Mouse (Mus musculus) retina, embryonic 14.5 days (tissue): Measurements from ENCODE around the gene Fra10ac1.

Experiments
- DNase-seq: peaks from one replicate; pipeline ENCODE4 v3.0.0-alpha.2; 2015; ENCODE audit warnings: low spot score

Gene Fra10ac1

GRCm38 (mm10) chr19:38232087-38232486 is 8.1 kb upstream of the Fra10ac1 start:
- DNase-seq = no peak

GRCm38 (mm10) chr19:38228699-38229098 is 4.7 kb upstream of the Fra10ac1 start:
- DNase-seq = no peak

- peak; percentile 37 for DNase-seq
These were observed 717 bp upstream of the Fra10ac1 start for GRCm38 (mm10) chr19:38224685-38225060.

- DNase-seq = peak; percentile 6
These were observed 526 bp downstream of the Fra10ac1 start for GRCm38 (mm10) chr19:38223356-38223904.

- DNase-seq = no peak
These were observed 6.3 kb downstream of the Fra10ac1 start for GRCm38 (mm10) chr19:38217696-38218095.

- DNase-seq = peak; percentile 44
These were observed 17.3 kb downstream of the Fra10ac1 start for GRCm38 (mm10) chr19:38206669-38207068.

- DNase-seq = peak; percentile 34
These were observed 25.2 kb downstream of the Fra10ac1 start for GRCm38 (mm10) chr19:38198731-38199130.

GRCm38 (mm10) chr19:38195245-38195644 is 28.7 kb downstream of the Fra10ac1 start:
- DNase-seq = no peak

- DNase-seq = no peak
These were observed 32.5 kb downstream of the Fra10ac1 start for GRCm38 (mm10) chr19:38191446-38191845.

- no peak for DNase-seq
These were observed 33.4 kb downstream of the Fra10ac1 start for GRCm38 (mm10) chr19:38190606-38191005.

GRCm38 (mm10) chr19:38187345-38187680 is 36.6 kb downstream of the Fra10ac1 start:
- DNase-seq = no peak

- DNase-seq = no peak
These were observed 37.2 kb downstream of the Fra10ac1 start for GRCm38 (mm10) chr19:38186631-38187344.

GRCm38 (mm10) chr19:38179675-38180074 is 44.3 kb downstream of the Fra10ac1 start:
- no peak for DNase-seq

GRCm38 (mm10) chr19:38164633-38165032 is 59.3 kb downstream of the Fra10ac1 start:
- DNase-seq = no peak

GRCm38 (mm10) chr19:38161648-38162354 is 62.2 kb downstream of the Fra10ac1 start:
- no peak for DNase-seq

- no peak for DNase-seq
These were observed 67.7 kb downstream of the Fra10ac1 start for GRCm38 (mm10) chr19:38156243-38156642.

GRCm38 (mm10) chr19:38143540-38144271 is 80.2 kb downstream of the Fra10ac1 start:
- no peak for DNase-seq
